Mouse (Mus musculus): ENCODE results near the gene Dmrtb1.

The Dmrtb1 gene

DNA sequence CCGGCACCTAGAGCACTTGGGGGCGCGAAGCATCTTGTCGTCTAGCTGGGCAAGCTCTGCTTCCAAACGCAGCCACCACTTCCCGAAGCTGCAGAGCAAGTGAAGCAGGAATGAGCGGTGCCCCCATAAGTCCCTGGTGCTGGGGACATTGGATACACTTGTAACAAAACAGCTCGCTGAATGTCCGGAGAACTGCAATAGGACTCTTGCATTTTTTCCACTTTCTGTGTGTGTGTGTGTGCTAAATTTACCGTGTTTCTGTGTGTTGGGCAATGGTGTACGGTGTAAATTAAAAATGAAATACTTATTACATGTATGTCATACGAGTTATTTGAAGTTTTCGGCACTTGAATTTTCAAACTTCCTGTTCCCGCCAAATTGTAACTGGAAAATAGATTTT, at the start of gene Dmrtb1:
TSS of gene Dmrtb1 (minus strand) at position 101 of the 400 bp plus-strand sequence.
- DNase-seq (ENCODE audit: low spot score) = no peak

DNA sequence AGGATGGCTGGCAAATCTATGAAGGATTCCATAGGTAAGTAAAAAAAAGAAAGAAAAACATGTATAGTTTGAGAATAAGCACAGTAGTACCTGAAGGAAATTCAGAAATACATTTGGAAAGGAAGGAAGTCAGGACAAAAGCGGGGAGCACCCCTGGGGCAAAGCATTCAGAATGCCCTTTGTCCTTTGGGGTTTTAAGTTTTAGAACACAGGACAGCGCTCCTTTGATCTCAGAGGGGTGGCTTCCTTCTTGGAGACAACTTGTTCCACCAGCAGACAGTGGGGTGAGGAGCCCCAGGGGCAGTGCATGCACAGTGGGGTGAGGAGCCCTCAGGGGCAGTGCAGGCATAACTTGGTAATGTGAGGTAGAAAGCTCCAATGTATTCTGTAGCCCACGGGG, 49.6 kb upstream of the Dmrtb1 start:
- DNase-seq (ENCODE audit: low spot score) = no peak

DNA sequence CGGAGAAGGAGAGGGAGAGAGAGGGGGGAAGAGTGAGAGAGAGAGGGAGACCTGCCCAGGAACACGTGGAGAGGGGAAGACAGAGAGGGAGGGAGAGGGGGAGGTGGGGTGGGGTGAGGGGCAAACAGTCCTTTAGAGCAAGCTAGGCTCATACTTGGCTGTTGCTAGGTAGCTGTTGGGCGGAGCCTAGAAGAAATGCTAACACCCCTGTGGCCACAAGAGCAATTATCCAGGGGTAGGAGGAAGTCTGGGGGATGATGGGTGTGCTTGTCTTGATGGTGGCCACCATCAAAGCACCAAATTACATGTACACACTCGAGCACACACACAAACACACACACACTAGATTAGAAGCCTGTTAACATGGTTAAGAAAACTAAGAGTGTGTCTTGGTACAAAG, 48.6 kb upstream of the Dmrtb1 start:
- no peak for DNase-seq (ENCODE audit: low spot score)

DNA sequence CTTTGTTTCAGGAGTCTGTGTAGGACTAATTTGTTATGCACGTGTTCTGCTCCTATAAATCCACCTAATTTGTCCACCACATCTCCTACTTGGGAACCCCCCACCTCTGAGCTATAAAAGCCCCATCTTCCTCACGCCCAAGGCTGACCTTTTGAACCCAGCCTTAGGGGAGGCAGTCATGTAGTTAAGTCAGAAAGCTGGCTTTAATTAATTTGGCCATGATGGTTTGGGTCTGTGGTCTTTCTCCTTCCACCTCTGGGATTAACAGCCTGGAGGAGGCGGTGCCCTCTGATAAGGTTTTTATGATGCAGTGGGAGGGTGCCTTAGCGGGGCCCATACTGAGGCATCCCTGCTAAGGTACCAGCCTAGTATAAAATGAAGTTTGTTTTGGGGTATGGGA, 48.2 kb upstream of the Dmrtb1 start:
- no peak for DNase-seq (ENCODE audit: low spot score)

DNA sequence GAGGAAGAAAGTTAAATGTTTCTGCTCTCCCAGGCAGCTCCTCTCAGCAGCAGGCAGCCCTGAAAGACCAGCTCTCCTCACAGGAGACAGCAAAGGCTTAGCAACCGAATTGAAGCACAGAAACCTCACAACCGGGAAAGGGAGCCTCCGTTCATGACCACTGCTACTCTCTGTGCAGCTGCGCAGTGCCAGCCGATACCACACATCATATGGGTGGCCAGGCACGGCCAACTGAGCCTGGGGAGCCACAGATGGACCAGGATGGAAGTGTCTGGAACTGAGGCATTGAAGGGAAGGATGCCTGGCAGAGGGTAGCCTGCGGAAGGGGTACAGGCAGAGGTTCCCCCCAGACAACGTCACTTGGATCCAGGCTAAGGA, 47.0 kb upstream of the Dmrtb1 start:
- no peak for DNase-seq (ENCODE audit: low spot score)

DNA sequence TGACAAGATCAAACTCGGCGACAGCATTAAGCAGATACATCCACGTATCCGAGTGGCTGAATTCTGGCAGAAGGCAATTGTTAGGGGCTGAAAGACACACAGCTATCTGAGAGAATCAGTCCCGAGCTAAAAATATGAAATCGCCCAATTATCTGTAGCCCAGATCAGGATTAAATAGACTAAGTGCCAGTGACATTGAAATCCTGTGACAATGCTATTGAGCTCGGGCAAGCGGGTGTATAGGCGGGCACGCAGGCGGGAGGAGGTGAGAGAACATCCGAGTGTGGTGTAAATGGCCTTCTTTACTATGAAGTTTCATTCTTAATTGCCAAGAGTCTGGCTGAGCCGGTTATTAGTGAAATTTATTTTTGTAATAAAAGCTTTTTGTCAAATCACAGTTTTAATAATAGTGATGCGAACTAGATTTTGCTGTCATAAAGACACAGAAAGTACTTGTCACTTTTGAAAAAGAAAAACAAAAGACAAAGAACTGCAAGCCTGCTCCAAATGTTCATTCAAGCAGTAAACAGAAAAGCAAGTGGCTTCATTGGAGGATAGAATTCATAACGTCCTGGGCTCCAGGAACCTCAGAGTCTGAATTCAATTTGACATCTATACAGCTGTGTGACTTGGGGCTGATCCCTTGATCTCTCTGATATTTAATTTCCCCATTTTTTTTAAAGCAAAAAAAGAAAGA, 46.5 kb upstream of the Dmrtb1 start:
- no peak for DNase-seq (ENCODE audit: low spot score)

DNA sequence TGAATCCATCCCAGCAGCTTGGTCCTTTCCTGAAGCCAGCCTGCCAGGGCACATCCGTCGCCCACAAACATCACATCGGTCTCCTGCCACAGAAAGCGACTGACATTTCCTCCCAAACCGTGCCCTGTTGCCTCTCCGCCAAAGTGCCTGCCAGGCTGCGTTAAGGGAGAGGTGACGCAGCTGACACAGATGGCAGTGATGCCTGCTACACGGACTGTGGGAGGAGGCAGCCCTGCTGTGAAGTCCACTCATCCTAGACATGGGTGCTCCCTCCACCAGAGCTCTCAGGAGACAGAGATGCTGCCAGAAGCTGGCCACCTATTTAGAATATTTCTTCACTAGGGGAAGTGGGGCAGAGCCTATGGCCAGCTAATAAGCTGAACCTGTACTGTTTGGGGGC, 41.4 kb upstream of the Dmrtb1 start:
- DNase-seq (ENCODE audit: low spot score) = no peak

DNA sequence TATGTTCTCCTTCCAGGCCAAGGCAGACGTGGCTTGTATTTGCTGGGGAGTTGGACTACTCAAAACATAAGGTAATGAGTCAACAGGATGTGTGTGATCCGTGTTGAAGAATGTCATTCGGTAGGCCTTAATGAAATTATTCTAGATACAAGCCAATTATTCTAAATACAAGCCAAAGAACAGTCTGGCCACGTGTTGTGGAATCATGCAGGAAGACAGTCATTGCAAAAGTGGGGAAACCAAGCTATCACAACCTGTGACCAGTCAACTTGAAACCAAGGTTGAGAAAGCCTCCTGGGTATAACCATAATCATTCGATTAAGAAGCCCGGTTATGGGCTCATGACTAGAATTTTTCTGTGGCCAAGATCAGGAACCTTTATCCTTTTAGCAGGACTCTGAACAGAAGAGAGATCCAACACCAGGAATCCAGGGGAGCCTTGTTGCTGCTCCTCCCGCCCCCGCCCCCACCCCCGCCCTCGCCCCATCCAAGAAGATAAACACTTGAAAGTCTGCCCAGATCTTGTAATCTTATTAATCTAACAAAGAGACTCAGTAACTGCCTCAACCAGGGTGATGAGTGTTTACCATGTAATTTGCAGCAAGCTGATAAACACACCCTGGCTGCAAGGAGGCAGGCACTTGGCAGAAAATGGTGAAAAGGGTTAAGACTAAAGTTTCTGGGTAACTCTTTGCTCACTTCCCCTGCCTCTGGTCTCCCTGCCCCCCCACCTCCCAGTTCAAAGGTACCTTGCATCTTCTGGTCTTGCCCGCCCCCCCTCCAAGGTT, 36.2 kb upstream of the Dmrtb1 start:
- DNase-seq (ENCODE audit: low spot score) = no peak

DNA sequence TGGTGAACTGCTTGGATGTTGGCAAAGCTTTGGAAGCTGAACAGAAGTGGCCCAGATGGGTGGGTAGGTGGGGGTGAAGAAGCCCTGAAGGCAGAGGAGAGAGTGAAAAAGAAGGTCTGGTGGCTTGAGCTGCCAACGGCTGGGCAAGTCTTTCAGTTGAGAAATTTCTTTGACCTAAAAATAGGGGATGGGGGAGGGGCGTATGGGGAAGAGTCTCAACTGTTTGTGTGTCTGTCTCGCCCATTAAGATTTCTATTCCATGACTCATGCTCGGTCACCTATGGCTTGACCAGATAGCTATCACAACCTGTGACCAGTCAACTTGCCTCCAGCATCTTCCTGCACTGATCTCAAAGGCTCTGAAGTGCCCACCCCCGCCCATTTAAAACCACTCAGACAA, 35.1 kb upstream of the Dmrtb1 start:
- no peak for DNase-seq (ENCODE audit: low spot score)

DNA sequence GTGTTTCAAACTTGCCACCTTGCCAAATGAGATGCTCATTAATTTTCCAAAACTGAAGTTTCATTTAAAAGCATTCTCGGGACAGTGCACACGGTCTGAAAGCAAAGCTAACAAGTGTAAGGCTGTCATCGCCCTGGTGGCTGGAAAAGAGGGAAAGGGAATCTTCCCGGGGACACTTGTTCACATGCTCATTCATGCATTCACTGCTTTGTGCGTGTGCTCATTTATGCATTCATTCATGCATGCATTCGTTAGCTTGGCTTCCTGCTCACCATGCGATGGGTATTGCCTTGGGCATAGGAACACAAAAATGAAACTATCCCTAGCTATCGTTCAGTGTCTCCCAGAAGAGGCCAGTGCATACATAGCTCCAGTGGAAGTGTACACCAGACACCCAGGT, 34.7 kb upstream of the Dmrtb1 start:
- DNase-seq (ENCODE audit: low spot score) = no peak

DNA sequence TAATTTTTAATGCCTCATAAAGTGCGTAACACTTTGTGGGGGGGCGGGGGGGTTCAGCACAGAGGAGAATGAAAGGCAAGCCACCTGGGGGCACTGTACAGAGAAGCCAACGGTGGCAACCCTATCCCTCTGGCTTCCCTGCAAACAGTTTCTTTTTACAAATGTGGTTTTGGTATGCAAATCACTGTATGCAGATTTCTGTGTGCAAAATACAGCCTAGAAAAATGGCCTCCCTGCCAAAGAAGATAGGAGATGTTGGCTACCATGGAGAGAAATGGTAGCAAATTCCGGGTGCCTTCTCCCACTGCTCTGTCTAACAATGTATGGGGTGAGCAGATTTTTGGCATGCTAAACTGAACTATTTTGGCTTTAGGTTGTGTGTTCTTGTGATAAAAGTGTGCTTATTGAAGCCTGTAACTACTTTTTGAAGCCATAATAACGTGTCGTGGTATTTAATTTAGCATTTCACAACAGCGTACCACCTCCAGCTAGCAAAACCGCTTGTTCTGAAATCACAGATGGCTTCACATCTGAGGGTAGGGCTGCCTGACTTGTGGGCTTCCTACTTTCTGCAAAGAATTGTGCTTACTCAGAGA, 33.8 kb upstream of the Dmrtb1 start:
- DNase-seq (ENCODE audit: low spot score) = no peak

DNA sequence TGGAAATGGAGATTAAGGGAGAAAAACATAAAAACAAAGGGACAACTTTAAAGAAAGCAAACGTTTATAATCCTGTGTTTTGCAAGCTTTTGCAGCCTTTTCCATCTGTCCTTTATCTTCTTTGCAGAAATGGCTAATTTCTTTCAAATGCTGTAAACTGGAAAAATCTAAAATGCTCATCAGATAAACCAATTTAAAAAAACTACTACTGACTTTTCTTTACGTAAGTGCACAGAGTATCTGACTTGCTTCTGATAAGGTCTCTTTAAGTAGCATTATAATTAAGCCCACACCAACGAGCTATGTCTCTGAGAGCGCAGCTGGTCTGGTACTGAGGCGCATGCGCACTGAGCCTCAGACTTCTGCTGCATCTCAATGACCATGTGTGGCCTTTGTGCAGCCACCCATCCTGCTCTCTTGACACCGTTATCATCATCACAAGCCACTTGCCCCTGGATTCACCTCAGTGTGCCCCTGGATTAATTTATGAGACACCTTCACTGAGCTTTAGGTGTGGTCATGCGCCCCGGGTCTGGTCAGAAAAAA, 32.8 kb upstream of the Dmrtb1 start:
- no peak for DNase-seq (ENCODE audit: low spot score)

DNA sequence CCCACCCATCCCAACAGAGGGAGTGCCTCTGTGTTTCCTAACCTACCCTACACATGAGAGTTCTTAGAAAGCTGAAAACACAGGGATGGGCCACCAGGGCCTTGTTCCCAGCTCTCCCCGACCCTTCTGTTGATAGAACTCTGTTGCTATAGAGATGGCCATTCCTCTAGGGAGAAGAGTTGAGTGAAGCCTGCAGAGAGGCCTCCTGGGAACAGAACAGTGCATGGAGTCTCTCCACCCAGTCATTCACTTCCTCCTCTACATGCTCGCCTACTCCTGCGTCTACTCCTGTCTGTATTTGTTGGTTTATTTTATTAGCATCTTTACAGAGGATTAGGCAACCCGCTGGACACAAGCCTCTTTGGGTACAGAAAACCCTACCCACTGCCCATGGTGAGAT, 22.9 kb upstream of the Dmrtb1 start:
- no peak for DNase-seq (ENCODE audit: low spot score)

DNA sequence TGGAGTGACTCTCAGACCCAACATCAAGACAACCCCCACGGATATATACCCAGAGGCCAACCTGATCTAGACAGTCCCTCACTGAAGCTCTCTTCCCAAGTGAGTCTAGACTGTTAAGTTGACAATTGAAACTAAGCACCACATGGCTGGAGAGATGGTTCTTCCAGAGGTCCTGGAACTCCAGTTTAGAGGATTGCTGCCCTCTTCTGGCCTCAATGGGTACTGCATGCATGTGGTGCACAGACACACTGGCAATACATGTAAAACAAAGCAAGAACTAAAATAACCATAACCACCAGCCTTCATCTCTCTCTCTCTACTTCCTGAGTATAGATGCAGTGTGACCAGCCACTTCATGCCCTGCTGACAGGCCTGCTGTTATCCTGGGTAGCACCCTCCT, 20.2 kb upstream of the Dmrtb1 start:
- no peak for DNase-seq (ENCODE audit: low spot score)

DNA sequence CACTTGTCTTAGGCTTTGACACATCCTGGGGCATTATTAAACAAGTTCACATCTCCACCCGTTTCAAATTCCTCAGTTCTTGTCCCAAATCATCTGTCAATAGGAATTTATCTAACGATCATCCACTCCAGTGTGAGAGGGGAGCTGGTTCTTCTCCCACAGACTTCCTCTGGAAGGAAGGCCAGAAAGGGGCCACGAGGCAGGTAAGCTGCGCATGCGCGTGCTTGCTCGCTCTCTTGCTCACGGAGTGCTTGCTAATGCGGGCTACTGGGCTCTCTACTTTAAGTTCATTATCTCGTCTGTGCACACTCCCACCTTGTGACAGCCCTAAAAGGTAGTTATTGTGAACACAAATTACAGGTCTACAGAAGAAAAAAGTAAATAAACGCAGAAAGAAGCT, 17.6 kb upstream of the Dmrtb1 start:
- DNase-seq (ENCODE audit: low spot score) = no peak

DNA sequence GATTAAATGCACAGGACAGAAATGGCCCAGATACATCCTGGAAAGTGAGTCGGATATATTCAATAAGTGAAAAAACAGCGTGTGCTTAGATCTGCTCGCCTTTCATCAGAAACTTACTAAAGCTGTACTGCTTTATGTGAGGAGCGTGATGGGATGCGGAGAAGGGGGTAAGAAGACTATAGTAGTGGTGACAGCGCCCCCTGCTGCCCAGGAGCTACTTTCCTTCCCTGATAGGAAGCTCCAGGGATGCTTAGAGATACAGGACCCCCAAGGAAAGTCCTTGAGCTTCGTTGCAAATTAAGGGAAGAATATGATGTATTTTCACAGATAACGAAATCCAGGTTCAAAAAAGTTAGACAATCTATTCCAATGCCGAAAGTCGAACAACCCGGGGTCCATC, 17.1 kb upstream of the Dmrtb1 start:
- peak; percentile 12 for DNase-seq (ENCODE audit: low spot score)

DNA sequence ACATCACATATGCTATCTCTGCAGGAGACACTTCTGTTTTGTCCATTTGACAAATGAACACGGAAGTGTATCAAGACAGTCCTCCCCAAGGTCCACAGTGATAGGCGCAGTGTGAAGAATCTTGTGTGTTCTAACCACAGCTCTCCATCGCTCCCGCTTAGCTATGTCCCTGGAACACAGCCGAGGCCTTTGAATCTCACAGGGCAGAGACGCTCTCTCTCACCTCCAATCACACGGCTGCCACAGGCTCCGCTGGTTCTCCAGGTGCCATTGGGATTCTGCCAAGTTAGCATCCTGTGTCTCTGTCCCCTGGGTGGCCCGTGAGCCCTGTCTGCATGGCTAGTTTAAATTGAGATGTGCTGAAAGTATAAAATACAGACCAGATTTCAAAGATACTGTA, 15.2 kb upstream of the Dmrtb1 start:
- DNase-seq (ENCODE audit: low spot score) = no peak

DNA sequence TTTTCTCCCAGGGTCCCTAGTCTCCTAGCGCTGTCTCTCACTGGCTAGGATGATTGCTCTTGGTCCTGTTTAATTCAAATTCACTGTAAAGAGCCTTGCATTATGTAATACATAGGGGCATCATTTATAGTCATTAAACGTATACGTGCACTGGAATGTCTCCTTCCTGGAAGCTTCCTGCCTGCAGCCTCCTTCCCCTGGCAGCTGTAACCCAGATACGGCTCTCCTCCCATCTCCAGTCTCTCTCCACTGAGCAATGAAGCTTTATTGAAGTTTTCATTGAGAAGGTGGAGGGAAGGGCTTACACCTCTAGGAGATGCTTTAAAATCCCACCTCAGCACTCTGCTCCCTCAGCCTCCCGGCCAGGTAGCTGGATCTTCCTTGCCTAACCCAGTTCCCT, 9.8 kb upstream of the Dmrtb1 start:
- DNase-seq (ENCODE audit: low spot score) = no peak

DNA sequence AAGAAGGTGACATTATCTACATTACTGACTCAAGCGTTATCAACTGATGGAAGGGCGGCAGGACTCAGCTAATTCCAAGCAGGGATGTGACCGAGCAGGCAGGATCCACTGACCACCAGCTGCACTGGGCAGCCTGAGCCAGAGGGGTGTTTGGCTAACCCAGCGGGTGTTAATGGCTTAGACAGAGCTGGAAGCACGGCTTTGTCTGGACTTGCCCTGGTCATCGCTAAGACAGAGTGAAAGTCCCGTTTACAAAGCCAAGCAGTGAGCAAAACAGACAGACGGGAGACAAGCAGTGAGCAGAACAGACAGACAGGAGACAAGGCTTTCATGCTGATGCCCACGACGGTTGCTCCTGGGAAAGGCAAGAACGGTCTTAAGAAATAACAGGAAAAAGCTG, 4.2 kb upstream of the Dmrtb1 start:
- DNase-seq (ENCODE audit: low spot score) = no peak

DNA sequence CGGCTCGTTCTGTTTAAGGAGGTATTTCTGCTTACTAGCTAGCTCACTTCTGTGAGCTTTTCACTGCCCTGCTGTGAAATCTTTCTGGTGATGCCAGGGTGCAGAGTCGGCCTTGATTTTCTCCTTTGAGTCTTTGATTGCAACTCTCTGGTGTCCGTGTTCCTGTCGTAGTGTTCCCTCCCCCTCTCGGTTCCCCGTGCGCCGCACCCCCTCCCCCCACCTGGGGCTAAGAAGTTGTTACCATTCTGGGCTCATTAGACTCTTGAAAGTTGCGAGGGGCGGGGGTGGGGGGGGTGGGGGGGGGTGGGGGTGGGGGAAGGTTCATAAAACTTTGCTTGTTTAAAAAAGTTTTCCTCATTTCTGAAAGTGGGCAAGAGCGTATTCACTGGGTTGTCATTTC, 3.1 kb upstream of the Dmrtb1 start:
- DNase-seq (ENCODE audit: low spot score) = no peak

DNA sequence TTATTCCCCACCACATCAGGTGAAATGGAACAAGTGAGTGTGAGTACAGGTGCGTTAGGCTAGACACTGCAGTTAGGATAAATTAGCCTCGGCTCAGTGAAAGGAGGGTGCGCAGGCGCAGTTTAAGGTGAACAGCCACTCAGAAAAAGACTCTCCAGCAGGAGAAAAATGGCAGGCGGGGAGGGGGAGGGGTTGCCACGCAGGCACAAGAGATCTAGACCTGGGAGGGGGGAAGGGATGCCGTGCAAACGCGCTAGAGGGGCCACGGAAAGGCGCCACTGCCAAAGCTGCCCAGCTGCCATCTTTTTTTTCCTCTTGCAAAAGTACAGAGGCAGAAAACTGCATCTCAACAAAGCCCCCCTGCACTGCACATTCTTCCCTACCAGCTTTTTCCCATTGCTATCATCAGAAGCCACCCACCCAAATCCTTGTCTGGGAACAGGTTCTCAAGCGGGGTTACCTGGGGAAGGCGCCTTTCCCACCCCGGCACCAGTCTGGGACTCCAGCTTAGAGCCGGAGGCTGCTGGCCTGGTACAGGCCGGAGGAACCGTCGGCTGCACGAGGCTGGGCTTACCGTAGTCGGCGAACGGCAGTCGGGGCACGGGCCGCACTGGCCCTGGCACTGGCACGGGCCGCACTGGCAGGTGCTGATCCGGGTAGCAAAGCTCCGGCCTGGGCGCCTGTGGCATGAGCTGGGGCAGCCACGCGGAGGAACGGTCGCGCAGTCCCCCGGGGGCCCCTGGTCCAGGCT, 849 bp downstream of the Dmrtb1 start:
- no peak for DNase-seq (ENCODE audit: low spot score)

DNA sequence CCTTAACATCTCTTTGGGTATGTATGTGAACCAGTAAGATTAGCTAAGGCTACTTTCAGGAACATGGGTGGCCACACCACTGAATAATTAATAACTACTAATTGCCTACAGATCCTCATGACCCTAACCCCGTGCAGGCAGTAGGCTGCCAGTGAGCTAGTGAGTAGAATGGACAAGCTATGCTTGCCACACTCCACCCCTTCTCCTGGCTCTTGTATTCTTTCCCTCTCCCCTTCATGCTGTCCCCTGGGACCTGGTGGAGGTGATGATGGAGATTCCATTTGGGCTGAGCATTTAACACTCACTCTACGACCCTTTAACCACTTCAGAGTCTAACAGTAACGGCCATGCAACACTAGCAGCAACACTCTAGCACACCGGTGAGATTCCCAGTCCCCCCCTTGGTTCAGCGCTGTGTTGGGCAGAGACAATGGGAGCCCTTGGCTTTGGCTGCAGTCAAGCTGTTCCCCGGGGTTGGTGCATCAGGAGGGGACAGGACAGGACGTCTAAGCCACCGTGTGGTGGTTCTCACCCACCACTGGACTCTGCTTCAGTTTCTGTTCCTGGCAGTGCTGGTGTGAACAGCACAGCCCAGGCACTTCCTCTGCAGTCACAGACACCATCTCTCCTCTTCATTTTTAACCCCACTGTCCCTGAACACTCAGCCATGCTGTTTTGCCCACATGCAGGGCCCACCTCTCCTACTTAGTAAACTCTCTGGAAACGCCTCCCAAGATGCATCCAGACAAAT, 2.8 kb downstream of the Dmrtb1 start:
- DNase-seq (ENCODE audit: low spot score) = no peak

All from ovary, postnatal 10 days (tissue).